Mouse (Mus musculus) neural tube, embryonic 15.5 days (tissue): ENCODE data around the gene Ube2d2b. TPM values are rescaled to one million over a fixed set of nuclear protein-coding genes. Genes with fewer than 3 reads are reported as not detected.

Source experiments
- ATAC-seq: fragments of 200-750 bp; cut with Nextera tagmentation; 2 replicates; pipeline ENCODE4 v1.8.0; 2017; ENCODE audit warnings: mild to moderate bottlenecking, moderate TSS enrichment, moderate library complexity; ENCODE audit not compliant: low FRiP score
- H3K27ac ChIP-seq: fragments of 300-500 bp; sonication (generic); replicated peaks from 2 replicates; pipeline ENCODE4 v1.5.1; 2015; ENCODE audit warnings: mild to moderate bottlenecking, inconsistent platforms
- H3K27me3 ChIP-seq: fragments of 300-500 bp; sonication (generic); replicated peaks from 2 replicates; pipeline ENCODE4 v1.6.1; 2015; ENCODE audit warnings: inconsistent platforms
- H3K36me3 ChIP-seq: fragments of 300-500 bp; sonication (generic); 2 replicates; pipeline ENCODE4 v1.6.1; 2015; ENCODE audit warnings: inconsistent platforms
- H3K4me1 ChIP-seq: fragments of 300-500 bp; sonication (generic); 2 replicates; pipeline ENCODE4 v1.6.1; 2015; ENCODE audit warnings: inconsistent platforms
- H3K4me2 ChIP-seq: fragments of 300-500 bp; sonication (generic); 2 replicates; pipeline ENCODE4 v1.6.1; 2015; ENCODE audit warnings: inconsistent platforms, mild to moderate bottlenecking, moderate library complexity
- H3K4me3 ChIP-seq: fragments of 300-500 bp; sonication (generic); replicated peaks from 2 replicates; pipeline ENCODE4 v1.5.1; 2015; ENCODE audit warnings: mild to moderate bottlenecking, inconsistent platforms
- H3K9ac ChIP-seq: fragments of 300-500 bp; sonication (generic); replicated peaks from 2 replicates; pipeline ENCODE4 v1.6.1; 2015; ENCODE audit warnings: mild to moderate bottlenecking, inconsistent platforms
- H3K9me3 ChIP-seq: fragments of 300-500 bp; sonication (generic); replicated peaks from 2 replicates; pipeline ENCODE4 v1.6.1; 2016; ENCODE audit warnings: inconsistent platforms
- WGBS: fragments of 180-500 bp; shearing (Covaris S2); methylation state at CpG from one replicate; pipeline ENCODE4 v1.1.7; 2015; ENCODE audit warnings: mixed read lengths; 5-methylcytosine and 5-hydroxymethylcytosine counted together
- polyA plus RNA-seq: library from polyadenylated mRNA; unstranded; fragments of >200 nt; fragmentation: Nextera tagmentation; extraction: Ambion mirVana; gene quantifications from 2 replicates; pipeline ENCODE4 v1.2.1, GENCODE M21; 2015

Gene Ube2d2b
- polyA plus RNA-seq, 1 experiment from 2014 or later = 0.12 TPM

- 89% methylated on average over 2 of the region's 2 CpGs for WGBS
- no peaks in the 10 kb centered on the region for H3K4me1 ChIP-seq
- no peak overlapping the region for H3K4me3 ChIP-seq
- ATAC-seq = no peak
- no peaks in the 10 kb centered on the region for H3K27me3 ChIP-seq
- H3K9ac ChIP-seq = no peak overlapping the region
- H3K36me3 ChIP-seq = peaks cover 26% of the 10 kb centered on the region
- no peak overlapping the region for H3K27ac ChIP-seq
- no peaks in the 10 kb centered on the region for H3K9me3 ChIP-seq
- no peak overlapping the region for H3K4me2 ChIP-seq
These were observed 15.2 kb upstream of the Ube2d2b start for GRCm38 (mm10) chr5:107814651-107815050.

GRCm38 (mm10) chr5:107822521-107822920 lies 7.4 kb upstream of the Ube2d2b start:
- Histone ChIP-seq H3K4me2 (no peak overlapping the region), H3K4me1 (no peaks in the 10 kb centered on the region), H3K36me3 (no peaks in the 10 kb centered on the region), H3K9ac (no peak overlapping the region), H3K9me3 (no peaks in the 10 kb centered on the region), H3K27ac (no peak overlapping the region), H3K27me3 (no peaks in the 10 kb centered on the region), H3K4me3 (no peak overlapping the region)
- no peak for ATAC-seq
- 96% methylated on average over 1 of the region's 1 CpGs for WGBS

GRCm38 (mm10) chr5:107831351-107831750 lies 1.5 kb downstream of the Ube2d2b start:
- Histone ChIP-seq H3K36me3 (peaks cover 12% of the 10 kb centered on the region), H3K4me2 (no peak overlapping the region), H3K27me3 (no peaks in the 10 kb centered on the region), H3K9ac (no peak overlapping the region), H3K27ac (no peak overlapping the region), H3K9me3 (peaks cover 10% of the 10 kb centered on the region; the same call in 1 of the 2 replicates), H3K4me3 (no peak overlapping the region), H3K4me1 (no peaks in the 10 kb centered on the region)
- WGBS = 93% methylated on average over 3 of the region's 3 CpGs
- no peak for ATAC-seq

GRCm38 (mm10) chr5:107834287-107834686 lies 4.4 kb downstream of the Ube2d2b start:
- Histone ChIP-seq H3K9me3 (peaks cover 10% of the 10 kb centered on the region; the same call in 1 of the 2 replicates), H3K27me3 (no peaks in the 10 kb centered on the region), H3K4me1 (no peaks in the 10 kb centered on the region), H3K27ac (no peak overlapping the region), H3K9ac (no peak overlapping the region), H3K4me3 (no peak overlapping the region), H3K4me2 (no peak overlapping the region), H3K36me3 (peaks cover 12% of the 10 kb centered on the region)
- no peak for ATAC-seq
- 91% methylated on average over 1 of the region's 1 CpGs for WGBS

- Histone ChIP-seq H3K27me3 (no peaks in the 10 kb centered on the region), H3K9me3 (no peaks in the 10 kb centered on the region), H3K4me3 (no peak overlapping the region), H3K9ac (no peak overlapping the region), H3K27ac (no peak overlapping the region), H3K4me2 (no peak overlapping the region), H3K4me1 (no peaks in the 10 kb centered on the region), H3K36me3 (0 out of 2 replicates have a peak, but pooled peaks cover 4% of the 10 kb centered on the region)
- ATAC-seq = no peak
- WGBS = 73% methylated on average over 3 of the region's 3 CpGs
These were observed 9.2 kb downstream of the Ube2d2b start for GRCm38 (mm10) chr5:107838891-107839644.

- Histone ChIP-seq H3K4me3 (no peak overlapping the region), H3K36me3 (0 out of 2 replicates have a peak, but pooled peaks cover 4% of the 10 kb centered on the region), H3K4me1 (no peaks in the 10 kb centered on the region), H3K9ac (no peak overlapping the region), H3K9me3 (no peaks in the 10 kb centered on the region), H3K27me3 (no peaks in the 10 kb centered on the region), H3K4me2 (no peak overlapping the region), H3K27ac (no peak overlapping the region)
- 98% methylated on average over 5 of the region's 5 CpGs for WGBS
- no peak for ATAC-seq
These were observed 10.8 kb downstream of the Ube2d2b start for GRCm38 (mm10) chr5:107840549-107841238.

- H3K4me2 ChIP-seq = no peak overlapping the region
- 81% methylated on average over 5 of the region's 5 CpGs for WGBS
- no peaks in the 10 kb centered on the region for H3K9me3 ChIP-seq
- H3K9ac ChIP-seq = no peak overlapping the region
- no peaks in the 10 kb centered on the region; the same call in 1 of the 2 replicates for H3K36me3 ChIP-seq
- no peak for ATAC-seq
- H3K27ac ChIP-seq = no peak overlapping the region
- no peaks in the 10 kb centered on the region for H3K27me3 ChIP-seq
- H3K4me3 ChIP-seq = no peak overlapping the region
- no peaks in the 10 kb centered on the region for H3K4me1 ChIP-seq
These were observed 17.4 kb downstream of the Ube2d2b start for GRCm38 (mm10) chr5:107847349-107847748.

GRCm38 (mm10) chr5:107847817-107848216 lies 17.9 kb downstream of the Ube2d2b start:
- Histone ChIP-seq H3K9ac (no peak overlapping the region), H3K27me3 (no peaks in the 10 kb centered on the region), H3K4me3 (no peak overlapping the region), H3K27ac (no peak overlapping the region), H3K4me2 (no peak overlapping the region), H3K36me3 (no peaks in the 10 kb centered on the region; the same call in 1 of the 2 replicates), H3K9me3 (no peaks in the 10 kb centered on the region), H3K4me1 (no peaks in the 10 kb centered on the region)
- ATAC-seq = no peak
- WGBS = 77% methylated on average over 2 of the region's 2 CpGs

- H3K27ac ChIP-seq = no peak overlapping the region
- 93% methylated on average over 4 of the region's 4 CpGs for WGBS
These were observed 19.1 kb downstream of the Ube2d2b start for GRCm38 (mm10) chr5:107848964-107849363.

GRCm38 (mm10) chr5:107853807-107854206 lies 23.9 kb downstream of the Ube2d2b start:
- H3K27ac ChIP-seq = 0 out of 2 replicates have a peak overlapping the region, but pooled peaks have one; percentile 6
- no peak overlapping the region for H3K9ac ChIP-seq
- H3K4me2 ChIP-seq = no peak overlapping the region; the same call in 1 of the 2 replicates
- H3K27me3 ChIP-seq = no peaks in the 10 kb centered on the region
- no peak for ATAC-seq
- no peak overlapping the region for H3K4me3 ChIP-seq
- WGBS = 49% methylated on average over 6 of the region's 6 CpGs
- H3K9me3 ChIP-seq = no peaks in the 10 kb centered on the region
- H3K36me3 ChIP-seq = no peaks in the 10 kb centered on the region; the same call in 1 of the 2 replicates
- peaks cover 4% of the 10 kb centered on the region; the same call in 1 of the 2 replicates for H3K4me1 ChIP-seq

More at GRCm38 (mm10) chr5:107848964-107849363, 19.1 kb downstream of the Ube2d2b start:
- ATAC-seq = no peak
- Histone ChIP-seq H3K9ac (no peak overlapping the region), H3K27me3 (no peaks in the 10 kb centered on the region), H3K4me3 (no peak overlapping the region), H3K4me1 (peaks cover 3% of the 10 kb centered on the region; the same call in 1 of the 2 replicates), H3K4me2 (no peak overlapping the region), H3K9me3 (no peaks in the 10 kb centered on the region), H3K36me3 (no peaks in the 10 kb centered on the region; the same call in 1 of the 2 replicates)

- Histone ChIP-seq H3K9me3 (no peaks in the 10 kb centered on the region), H3K27me3 (no peaks in the 10 kb centered on the region), H3K9ac (no peak overlapping the region), H3K4me1 (peaks cover 4% of the 10 kb centered on the region; the same call in 1 of the 2 replicates), H3K4me3 (no peak overlapping the region), H3K27ac (no peak overlapping the region), H3K4me2 (no peak overlapping the region), H3K36me3 (no peaks in the 10 kb centered on the region; the same call in 1 of the 2 replicates)
- WGBS = 88% methylated on average over 3 of the region's 3 CpGs
- ATAC-seq = no peak
These were observed 24.7 kb downstream of the Ube2d2b start for GRCm38 (mm10) chr5:107854556-107854955.
